Mouse (Mus musculus): ENCODE measurements at regions not wholly inside any gene's neighbourhood (a gene's known extent, or its start where the extent isn't known, plus 50 kb on each side); places are given as distances from the start of the nearest gene placed in this dataset.

DNA sequence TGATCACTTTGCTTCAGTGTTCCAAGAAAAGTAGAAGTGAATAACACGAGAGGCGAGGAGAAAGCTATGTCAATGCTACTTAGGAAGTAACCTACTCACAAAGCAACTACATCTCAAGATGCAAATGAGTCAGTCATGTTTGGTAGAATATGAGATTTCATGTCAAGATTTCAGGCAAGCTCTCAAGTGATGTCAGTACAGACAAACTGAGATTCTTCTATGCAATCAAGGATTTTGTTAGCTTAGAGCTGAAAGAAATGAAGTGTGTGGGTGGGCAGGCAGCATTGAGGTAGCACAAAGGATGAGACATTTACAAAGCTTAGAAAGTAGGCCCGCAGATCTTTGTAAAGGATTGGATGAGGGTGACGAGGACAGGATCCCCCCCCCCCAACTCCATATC lies 480.0 kb upstream of the Syt1 start:
- no peak for TF ChIP-seq CTCF (IDR thresholded peaks at IDR 0.05; ENCODE audit: borderline replicate concordance, insufficient read depth, low read length)
- TF ChIP-seq POLR2A (IDR thresholded peaks at IDR 0.05; ENCODE audit: low read depth, low read length), result no peak

All from embryonic fibroblast, embryonic 13.5 days (primary cell).